Mouse (Mus musculus) liver, embryonic 13.5 days (tissue): ENCODE measurements around the gene Rrp15. TPM values are rescaled to one million over a fixed set of nuclear protein-coding genes. Genes with fewer than 3 reads are reported as not detected.

Experiments used
- ATAC-seq: fragments of 200-750 bp; cut with Nextera tagmentation; 2 replicates; pipeline ENCODE4 v1.8.0; 2017; ENCODE audit warnings: low read depth, mild to moderate bottlenecking, moderate number of reproducible peaks, moderate library complexity
- DNase-seq: peaks from one replicate; pipeline ENCODE4 v3.0.0; 2022
- H3K27ac ChIP-seq: fragments of 300-500 bp; sonication (generic); 2 replicates; pipeline ENCODE4 v1.5.1; 2015; ENCODE audit warnings: moderate library complexity, mild to moderate bottlenecking, inconsistent platforms
- H3K27me3 ChIP-seq: fragments of 300-500 bp; sonication (generic); 2 replicates; pipeline ENCODE4 v1.6.1; 2015; ENCODE audit warnings: mild to moderate bottlenecking, inconsistent platforms
- H3K36me3 ChIP-seq: fragments of 300-500 bp; sonication (generic); 2 replicates; pipeline ENCODE4 v1.6.1; 2015; ENCODE audit warnings: mild to moderate bottlenecking, inconsistent platforms
- H3K4me1 ChIP-seq: fragments of 300-500 bp; sonication (generic); replicated peaks from 2 replicates; pipeline ENCODE4 v1.6.1; 2015; ENCODE audit warnings: inconsistent platforms
- H3K4me2 ChIP-seq: fragments of 300-500 bp; sonication (generic); 2 replicates; pipeline ENCODE4 v1.6.1; 2015; ENCODE audit warnings: inconsistent platforms, mild to moderate bottlenecking, moderate library complexity
- H3K4me3 ChIP-seq: fragments of 300-500 bp; sonication (generic); replicated peaks from 2 replicates; pipeline ENCODE4 v1.5.1; 2015; ENCODE audit warnings: mild to moderate bottlenecking, inconsistent platforms
- H3K9ac ChIP-seq: fragments of 300-500 bp; sonication (generic); 2 replicates; pipeline ENCODE4 v1.6.1; 2015; ENCODE audit warnings: mild to moderate bottlenecking, inconsistent platforms
- H3K9me3 ChIP-seq: fragments of 300-500 bp; sonication (generic); replicated peaks from 2 replicates; pipeline ENCODE4 v1.6.1; 2016; ENCODE audit warnings: inconsistent platforms
- WGBS: fragments of 180-500 bp; shearing (Covaris S2); methylation state at CpG from one replicate; pipeline ENCODE4 v1.1.7; 2015; ENCODE audit not compliant: insufficient replicate concordance; 5-methylcytosine and 5-hydroxymethylcytosine counted together
- polyA plus RNA-seq: library from polyadenylated mRNA; unstranded; fragments of >200 nt; fragmentation: Nextera tagmentation; extraction: Ambion mirVana; gene quantifications from 2 replicates; pipeline ENCODE4 v1.2.1, GENCODE M21; 2015

Rrp15 gene
- polyA plus RNA-seq, 1 experiment from 2014 or later, result 52.7 TPM

GRCm38 (mm10) chr1:186712802-186713471, 36.2 kb downstream of the Rrp15 start:
- ATAC-seq, result no peak
- no peaks in the 10 kb centered on the region for H3K4me1 ChIP-seq
- H3K27ac ChIP-seq, result no peak overlapping the region
- peaks cover 16% of the 10 kb centered on the region for H3K36me3 ChIP-seq
- no peak overlapping the region for H3K4me3 ChIP-seq
- no peak overlapping the region for H3K4me2 ChIP-seq
- H3K27me3 ChIP-seq, result no peaks in the 10 kb centered on the region
- H3K9me3 ChIP-seq, result no peaks in the 10 kb centered on the region
- no peak for DNase-seq
- H3K9ac ChIP-seq, result no peak overlapping the region
- 3% methylated on average over 3 of the region's 3 CpGs for WGBS

- DNase-seq, result no peak
- H3K9ac ChIP-seq, result peak within 1 kb of the TSS; percentile 22; the same call in 1 of the 2 replicates
- WGBS, result 2% methylated on average over 12 of the region's 12 CpGs
- peak; percentile 16; the same call in 1 of the 2 replicates for ATAC-seq
- peaks cover 8% of the 10 kb centered on the region; the same call in 1 of the 2 replicates for H3K4me1 ChIP-seq
- H3K36me3 ChIP-seq, result no peaks in the 10 kb centered on the region
- no peak within 1 kb of the TSS for H3K27ac ChIP-seq
- H3K4me3 ChIP-seq, result peak within 1 kb of the TSS; percentile 56
- peaks cover 57% of the 10 kb centered on the region for H3K27me3 ChIP-seq
- peak within 1 kb of the TSS; percentile 66 for H3K4me2 ChIP-seq
- H3K9me3 ChIP-seq, result no peaks in the 10 kb centered on the region
These were observed 43.3 kb downstream of the Rrp15 start, which contains the start of gene Tgfb2 for GRCm38 (mm10) chr1:186705915-186706248. Gene Tgfb2 (minus strand): TSS chr1:186705989.

- H3K27me3 ChIP-seq, result peaks cover 60% of the 10 kb centered on the region
- DNase-seq, result no peak
These were observed 43.8 kb downstream of the Rrp15 start for GRCm38 (mm10) chr1:186705203-186705914.

GRCm38 (mm10) chr1:186703980-186704701, 45.0 kb downstream of the Rrp15 start:
- H3K27ac ChIP-seq, result no peak overlapping the region
- no peaks in the 10 kb centered on the region for H3K9me3 ChIP-seq
- WGBS, result under 1% methylated on average over 36 of the region's 36 CpGs
- no peak for DNase-seq
- peak overlapping the region; percentile 56 for H3K4me3 ChIP-seq
- H3K27me3 ChIP-seq, result peaks cover 61% of the 10 kb centered on the region
- peak overlapping the region; percentile 66 for H3K4me2 ChIP-seq
- H3K36me3 ChIP-seq, result no peaks in the 10 kb centered on the region
- no peak for ATAC-seq
- H3K9ac ChIP-seq, result peak overlapping the region; percentile 47
- H3K4me1 ChIP-seq, result peaks cover 8% of the 10 kb centered on the region; the same call in 1 of the 2 replicates

More at GRCm38 (mm10) chr1:186705203-186705914, 43.8 kb downstream of the Rrp15 start:
- peak; percentile 45 for ATAC-seq
- H3K4me2 ChIP-seq, result peak overlapping the region; percentile 66
- no peak overlapping the region for H3K27ac ChIP-seq
- H3K9ac ChIP-seq, result peak overlapping the region; percentile 22; the same call in 1 of the 2 replicates
- H3K4me1 ChIP-seq, result peaks cover 8% of the 10 kb centered on the region; the same call in 1 of the 2 replicates
- no peaks in the 10 kb centered on the region for H3K36me3 ChIP-seq
- H3K4me3 ChIP-seq, result peak overlapping the region; percentile 56
- H3K9me3 ChIP-seq, result no peaks in the 10 kb centered on the region
- WGBS, result under 1% methylated on average over 65 of the region's 65 CpGs

GRCm38 (mm10) chr1:186703256-186703979, 45.7 kb downstream of the Rrp15 start:
- Histone ChIP-seq H3K9me3 (no peaks in the 10 kb centered on the region), H3K4me1 (peaks cover 8% of the 10 kb centered on the region; the same call in 1 of the 2 replicates), H3K36me3 (no peaks in the 10 kb centered on the region), H3K27me3 (peaks cover 61% of the 10 kb centered on the region), H3K4me2 (peak overlapping the region; percentile 66), H3K9ac (no peak overlapping the region), H3K27ac (no peak overlapping the region), H3K4me3 (peak overlapping the region; percentile 56)
- WGBS, result 1% methylated on average over 15 of the region's 15 CpGs
- ATAC-seq (no peak), DNase-seq (no peak)

- Histone ChIP-seq H3K27me3 (peaks cover 60% of the 10 kb centered on the region), H3K9ac (no peak overlapping the region), H3K36me3 (no peaks in the 10 kb centered on the region), H3K9me3 (no peaks in the 10 kb centered on the region), H3K4me2 (0 out of 2 replicates have a peak overlapping the region, but pooled peaks have one; percentile 14), H3K27ac (no peak overlapping the region), H3K4me3 (no peak overlapping the region), H3K4me1 (peaks cover 8% of the 10 kb centered on the region; the same call in 1 of the 2 replicates)
- DNase-seq (no peak), ATAC-seq (no peak)
- 32% methylated on average over 15 of the region's 15 CpGs for WGBS
These were observed 46.5 kb downstream of the Rrp15 start for GRCm38 (mm10) chr1:186702391-186703255.

- H3K27ac ChIP-seq, result no peak overlapping the region
- H3K9me3 ChIP-seq, result no peaks in the 10 kb centered on the region
- WGBS, result 61% methylated on average over 8 of the region's 8 CpGs
- H3K4me3 ChIP-seq, result no peak overlapping the region
- H3K9ac ChIP-seq, result no peak overlapping the region
- H3K4me2 ChIP-seq, result no peak overlapping the region
- H3K36me3 ChIP-seq, result no peaks in the 10 kb centered on the region
- H3K4me1 ChIP-seq, result peaks cover 8% of the 10 kb centered on the region; the same call in 1 of the 2 replicates
- no peak for ATAC-seq
- peaks cover 47% of the 10 kb centered on the region for H3K27me3 ChIP-seq
- no peak for DNase-seq
These were observed 47.8 kb downstream of the Rrp15 start for GRCm38 (mm10) chr1:186701206-186701905.

- H3K4me3 ChIP-seq, result no peak overlapping the region
- no peak overlapping the region for H3K27ac ChIP-seq
- H3K9me3 ChIP-seq, result no peaks in the 10 kb centered on the region
- peaks cover 5% of the 10 kb centered on the region; the same call in 1 of the 2 replicates for H3K4me1 ChIP-seq
- peaks cover 38% of the 10 kb centered on the region for H3K27me3 ChIP-seq
- no peak for DNase-seq
- ATAC-seq, result no peak
- no peak overlapping the region for H3K9ac ChIP-seq
- H3K36me3 ChIP-seq, result no peaks in the 10 kb centered on the region
- no peak overlapping the region for H3K4me2 ChIP-seq
- WGBS, result 64% methylated on average over 3 of the region's 3 CpGs
These were observed 48.7 kb downstream of the Rrp15 start for GRCm38 (mm10) chr1:186700496-186700895.

- H3K4me3 ChIP-seq, result no peak overlapping the region
- H3K4me2 ChIP-seq, result no peak overlapping the region
- ATAC-seq (no peak), DNase-seq (no peak)
- peaks cover 2% of the 10 kb centered on the region; the same call in 1 of the 2 replicates for H3K4me1 ChIP-seq
- no peaks in the 10 kb centered on the region for H3K9me3 ChIP-seq
- WGBS, result 64% methylated on average over 15 of the region's 15 CpGs
- H3K36me3 ChIP-seq, result no peaks in the 10 kb centered on the region
- no peak overlapping the region for H3K9ac ChIP-seq
- peaks cover 21% of the 10 kb centered on the region for H3K27me3 ChIP-seq
- no peak overlapping the region for H3K27ac ChIP-seq
These were observed 50.4 kb downstream of the Rrp15 start for GRCm38 (mm10) chr1:186698583-186699338.
